Mouse (Mus musculus) cerebellum, postnatal 25 days (tissue): ENCODE results near the gene Ugt1a8.

Source experiments
- DNase-seq, 2 experiments: peaks; one replicate each; pipeline ENCODE4 v3.0.0; 2021; ENCODE audit warnings: mixed read lengths in 2 of 2

Gene Ugt1a8

DNA sequence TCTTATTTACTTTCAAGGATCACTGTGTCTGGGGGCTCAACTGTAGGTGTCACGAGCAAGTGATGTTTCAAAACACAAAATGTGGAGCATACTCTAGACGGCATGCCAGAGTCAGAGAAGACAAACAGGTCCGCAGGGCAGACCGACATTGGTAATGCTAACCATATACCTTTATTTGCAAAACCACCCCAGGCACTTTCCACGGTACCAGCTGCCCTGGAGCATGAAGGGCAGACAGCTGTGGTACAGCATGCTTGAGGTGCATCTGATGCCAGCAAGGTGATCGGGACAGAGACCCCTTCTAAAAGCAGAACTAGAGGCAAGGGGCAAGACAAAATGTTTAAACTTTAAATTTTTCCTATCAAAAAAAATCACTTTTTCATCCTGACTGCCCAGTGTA, 175.3 kb downstream of the Ugt1a8 start:
- no peak for DNase-seq

GRCm38 (mm10) chr1:88263778-88264177, 176.2 kb downstream of the Ugt1a8 start:
- no peak for DNase-seq

DNA sequence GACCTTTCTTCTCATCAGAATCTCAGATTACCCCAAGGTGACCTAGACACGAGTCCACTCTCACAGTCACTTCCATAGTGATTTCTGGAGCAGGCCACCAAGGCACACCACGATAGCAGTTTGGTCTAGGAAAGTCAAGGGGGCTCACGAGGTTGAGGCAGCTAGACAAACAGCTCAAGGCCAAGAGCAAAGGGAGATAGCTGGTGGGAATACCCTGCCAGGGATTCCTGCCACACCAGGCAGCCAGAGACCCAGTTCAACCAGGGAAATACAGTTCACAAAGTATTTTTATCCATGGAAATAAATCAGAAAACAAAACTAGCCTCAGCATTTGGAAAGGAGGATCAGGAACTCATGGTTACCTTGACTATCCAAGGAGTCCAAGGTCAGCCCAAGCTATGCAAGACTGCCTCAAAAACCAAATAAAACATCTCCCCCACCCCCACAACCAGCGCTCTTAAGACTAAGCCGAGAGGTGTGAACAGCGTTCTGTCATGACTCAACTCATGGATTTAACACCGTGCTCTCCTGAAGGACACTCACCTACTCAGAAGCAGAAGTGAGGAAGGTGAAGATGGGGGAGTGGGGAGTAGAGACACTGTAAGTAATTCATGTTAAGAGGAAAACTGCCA, 176.7 kb downstream of the Ugt1a8 start:
- no peak for DNase-seq

- DNase-seq = peak in 1 of 2 experiments; percentile 50
Measured at GRCm38 (mm10) chr1:88264869-88265240, 177.2 kb downstream of the Ugt1a8 start.

GRCm38 (mm10) chr1:88266123-88266522, 178.5 kb downstream of the Ugt1a8 start:
- DNase-seq = no peak

- DNase-seq = no peak
Measured at GRCm38 (mm10) chr1:88267489-88267888, 179.9 kb downstream of the Ugt1a8 start.

DNA sequence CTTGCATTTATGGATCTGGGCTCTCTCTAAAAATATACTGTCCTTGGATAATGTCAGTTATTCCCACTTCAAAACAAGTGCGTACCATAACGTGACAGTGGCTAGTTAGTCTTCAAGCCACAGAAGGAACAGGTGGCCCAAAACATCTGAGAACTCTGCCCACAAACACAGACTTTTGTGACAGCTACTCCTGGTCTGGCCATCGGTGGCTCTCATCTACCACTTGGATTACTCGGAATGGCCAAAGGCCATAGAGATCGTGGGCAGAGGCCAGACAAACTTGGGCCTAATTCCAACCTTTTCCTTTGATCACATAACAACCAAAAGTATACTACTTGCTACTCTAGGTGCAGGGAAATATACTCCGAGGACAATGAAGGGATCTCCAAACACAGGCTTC, 180.5 kb downstream of the Ugt1a8 start:
- DNase-seq = no peak
